Mouse (Mus musculus): Measurements from ENCODE around the gene Nol4l. TPM values are rescaled to one million over a fixed set of nuclear protein-coding genes. Genes with fewer than 3 reads are reported as not detected.
A peak's percentile ranks its signal among the peaks of the same experiment; 100 is the strongest.

The Nol4l gene
- polyA plus RNA-seq, 1 experiment from 2014 or later: 19.4 TPM

- 91% methylated on average over 3 of the region's 3 CpGs for WGBS
- Histone ChIP-seq H3K27ac (no peak overlapping the region), H3K4me1 (peaks cover 12% of the 10 kb centered on the region), H3K36me3 (no peaks in the 10 kb centered on the region), H3K9me3 (no peaks in the 10 kb centered on the region), H3K27me3 (no peaks in the 10 kb centered on the region), H3K4me3 (no peak overlapping the region), H3K9ac (no peak overlapping the region), H3K4me2 (replicated peaks) (no peak overlapping the region)
- ATAC-seq (ENCODE audit: insufficient number of reproducible peaks, insufficient read depth, low FRiP score, low TSS enrichment): no peak
Observed at GRCm38 (mm10) chr2:153447719-153448118, 82.1 kb downstream of the Nol4l start.

GRCm38 (mm10) chr2:153446476-153446875 is 83.3 kb downstream of the Nol4l start:
- Histone ChIP-seq H3K27me3 (no peaks in the 10 kb centered on the region), H3K4me2 (replicated peaks) (peak overlapping the region; percentile 85), H3K9ac (no peak overlapping the region), H3K36me3 (no peaks in the 10 kb centered on the region), H3K9me3 (no peaks in the 10 kb centered on the region), H3K27ac (peak overlapping the region; percentile 97; the same call in 1 of the 2 replicates), H3K4me3 (no peak overlapping the region), H3K4me1 (peaks cover 25% of the 10 kb centered on the region)
- 13% methylated on average over 4 of the region's 4 CpGs for WGBS
- no peak for ATAC-seq (ENCODE audit: insufficient number of reproducible peaks, insufficient read depth, low FRiP score, low TSS enrichment)

GRCm38 (mm10) chr2:153446017-153446408 is 83.8 kb downstream of the Nol4l start:
- H3K4me3 ChIP-seq: peak overlapping the region; percentile 94
- WGBS: under 1% methylated on average over 8 of the region's 8 CpGs
- H3K27me3 ChIP-seq: no peaks in the 10 kb centered on the region
- no peaks in the 10 kb centered on the region for H3K9me3 ChIP-seq
- no peak for ATAC-seq (ENCODE audit: insufficient number of reproducible peaks, insufficient read depth, low FRiP score, low TSS enrichment)
- no peaks in the 10 kb centered on the region for H3K36me3 ChIP-seq
- H3K27ac ChIP-seq: peak overlapping the region; percentile 97
- H3K9ac ChIP-seq: peak overlapping the region; percentile 90
- H3K4me2 ChIP-seq (replicated peaks): peak overlapping the region; percentile 85
- H3K4me1 ChIP-seq: peaks cover 29% of the 10 kb centered on the region

- Histone ChIP-seq H3K27ac (peak overlapping the region; percentile 97), H3K36me3 (no peaks in the 10 kb centered on the region), H3K4me2 (replicated peaks) (peak overlapping the region; percentile 85), H3K27me3 (no peaks in the 10 kb centered on the region), H3K9me3 (no peaks in the 10 kb centered on the region), H3K4me3 (peak overlapping the region; percentile 94), H3K9ac (peak overlapping the region; percentile 90), H3K4me1 (peaks cover 36% of the 10 kb centered on the region)
- under 1% methylated on average over 59 of the region's 59 CpGs for WGBS
- ATAC-seq (ENCODE audit: insufficient number of reproducible peaks, insufficient read depth, low FRiP score, low TSS enrichment): peak; percentile 47
Observed at GRCm38 (mm10) chr2:153445137-153446016, 84.4 kb downstream of the Nol4l start.

GRCm38 (mm10) chr2:153444254-153445136 is 85.3 kb downstream of the Nol4l start:
- peaks cover 41% of the 10 kb centered on the region for H3K4me1 ChIP-seq
- peak; percentile 52 for ATAC-seq (ENCODE audit: insufficient number of reproducible peaks, insufficient read depth, low FRiP score, low TSS enrichment)
- H3K27me3 ChIP-seq: no peaks in the 10 kb centered on the region
- H3K9ac ChIP-seq: peak overlapping the region; percentile 90
- peak overlapping the region; percentile 97 for H3K27ac ChIP-seq
- H3K9me3 ChIP-seq: no peaks in the 10 kb centered on the region
- WGBS: 0% methylated on average over 28 of the region's 64 CpGs
- H3K36me3 ChIP-seq: no peaks in the 10 kb centered on the region
- H3K4me3 ChIP-seq: peak overlapping the region; percentile 94
- H3K4me2 ChIP-seq (replicated peaks): peak overlapping the region; percentile 85

- H3K4me3 ChIP-seq: peak overlapping the region; percentile 94
- H3K27me3 ChIP-seq: no peaks in the 10 kb centered on the region
- peak overlapping the region; percentile 90 for H3K9ac ChIP-seq
- peak overlapping the region; percentile 97 for H3K27ac ChIP-seq
- H3K9me3 ChIP-seq: no peaks in the 10 kb centered on the region
- peak; percentile 18 for ATAC-seq (ENCODE audit: insufficient number of reproducible peaks, insufficient read depth, low FRiP score, low TSS enrichment)
- H3K4me2 ChIP-seq (replicated peaks): peak overlapping the region; percentile 85
- under 1% methylated on average over 59 of the region's 59 CpGs for WGBS
- peaks cover 48% of the 10 kb centered on the region for H3K4me1 ChIP-seq
- no peaks in the 10 kb centered on the region for H3K36me3 ChIP-seq
Observed at GRCm38 (mm10) chr2:153443434-153444240, 86.1 kb downstream of the Nol4l start.

GRCm38 (mm10) chr2:153442720-153443119 is 87.1 kb downstream of the Nol4l start:
- ATAC-seq (ENCODE audit: insufficient number of reproducible peaks, insufficient read depth, low FRiP score, low TSS enrichment): no peak
- Histone ChIP-seq H3K27ac (peak overlapping the region; percentile 97), H3K9me3 (no peaks in the 10 kb centered on the region), H3K27me3 (no peaks in the 10 kb centered on the region), H3K9ac (peak overlapping the region; percentile 90), H3K4me1 (peaks cover 53% of the 10 kb centered on the region), H3K36me3 (no peaks in the 10 kb centered on the region), H3K4me2 (replicated peaks) (peak overlapping the region; percentile 85), H3K4me3 (peak overlapping the region; percentile 94)
- 4% methylated on average over 5 of the region's 5 CpGs for WGBS

- H3K27ac ChIP-seq: peak overlapping the region; percentile 97
- no peak overlapping the region; the same call in 1 of the 2 replicates for H3K4me3 ChIP-seq
- no peaks in the 10 kb centered on the region for H3K9me3 ChIP-seq
- H3K4me2 ChIP-seq (replicated peaks): peak overlapping the region; percentile 85
- peak overlapping the region; percentile 24; the same call in 1 of the 2 replicates for H3K9ac ChIP-seq
- H3K4me1 ChIP-seq: peaks cover 61% of the 10 kb centered on the region
- no peaks in the 10 kb centered on the region for H3K27me3 ChIP-seq
- ATAC-seq (ENCODE audit: insufficient number of reproducible peaks, insufficient read depth, low FRiP score, low TSS enrichment): no peak
- H3K36me3 ChIP-seq: 0 out of 2 replicates have a peak, but pooled peaks cover under 1% of the 10 kb centered on the region
- 13% methylated on average over 3 of the region's 3 CpGs for WGBS
Observed at GRCm38 (mm10) chr2:153441228-153441627, 88.5 kb downstream of the Nol4l start.

GRCm38 (mm10) chr2:153440755-153441154 is 89.0 kb downstream of the Nol4l start:
- no peak for ATAC-seq (ENCODE audit: insufficient number of reproducible peaks, insufficient read depth, low FRiP score, low TSS enrichment)

GRCm38 (mm10) chr2:153437306-153437659 is 92.5 kb downstream of the Nol4l start:
- no peak for ATAC-seq (ENCODE audit: insufficient number of reproducible peaks, insufficient read depth, low FRiP score, low TSS enrichment)
- Histone ChIP-seq H3K9ac (peak overlapping the region; percentile 7; the same call in 1 of the 2 replicates), H3K27me3 (no peaks in the 10 kb centered on the region), H3K27ac (peak overlapping the region; percentile 81), H3K4me1 (peaks cover 89% of the 10 kb centered on the region), H3K36me3 (peaks cover 29% of the 10 kb centered on the region), H3K4me3 (no peak overlapping the region), H3K9me3 (no peaks in the 10 kb centered on the region), H3K4me2 (replicated peaks) (peak overlapping the region; percentile 14)
- 23% methylated on average over 2 of the region's 2 CpGs for WGBS

More at GRCm38 (mm10) chr2:153440755-153441154, 89.0 kb downstream of the Nol4l start:
- H3K4me3 ChIP-seq: no peak overlapping the region
- no peaks in the 10 kb centered on the region for H3K9me3 ChIP-seq
- peak overlapping the region; percentile 85 for H3K4me2 ChIP-seq (replicated peaks)
- 0 out of 2 replicates have a peak, but pooled peaks cover 4% of the 10 kb centered on the region for H3K36me3 ChIP-seq
- peak overlapping the region; percentile 24; the same call in 1 of the 2 replicates for H3K9ac ChIP-seq
- no peaks in the 10 kb centered on the region for H3K27me3 ChIP-seq
- WGBS: 48% methylated on average over 2 of the region's 2 CpGs
- peak overlapping the region; percentile 97 for H3K27ac ChIP-seq
- peaks cover 66% of the 10 kb centered on the region for H3K4me1 ChIP-seq

Data from embryonic facial prominence, embryonic 12.5 days (tissue).